Mouse (Mus musculus) heart, postnatal 0 days (tissue): ENCODE results near the gene Rab39. TPM values are rescaled to one million over a fixed set of nuclear protein-coding genes. Genes with fewer than 3 reads are reported as not detected.
A peak's percentile ranks its signal among the peaks of the same experiment; 100 is the strongest.

Experiments used
- ATAC-seq: fragments of 200-750 bp; cut with Nextera tagmentation; 2 replicates; pipeline ENCODE4 v1.8.0; 2017; ENCODE audit warnings: low read depth, moderate number of reproducible peaks, moderate library complexity; ENCODE audit not compliant: insufficient read depth
- DNase-seq: peaks from one replicate; pipeline ENCODE4 v3.0.0-alpha.2; 2016; ENCODE audit warnings: low spot score
- H3K27ac ChIP-seq: fragments of 300-500 bp; sonication (generic); 2 replicates; pipeline ENCODE4 v1.5.1; 2014; ENCODE audit warnings: low read depth, mild to moderate bottlenecking
- H3K27me3 ChIP-seq: fragments of 300-500 bp; sonication (generic); 2 replicates; pipeline ENCODE4 v1.6.1; 2014; ENCODE audit warnings: low read length, mixed read lengths; ENCODE audit not compliant: control insufficient read depth, insufficient read depth
- H3K36me3 ChIP-seq: fragments of 300-500 bp; sonication (generic); replicated peaks from 2 replicates; pipeline ENCODE4 v1.6.1; 2014; ENCODE audit warnings: low read length, mixed read lengths; ENCODE audit not compliant: control insufficient read depth, insufficient read depth
- H3K4me1 ChIP-seq: fragments of 300-500 bp; sonication (generic); 2 replicates; pipeline ENCODE4 v1.6.1; 2014; ENCODE audit warnings: antibody characterized with exemption; ENCODE audit not compliant: control insufficient read depth, insufficient read depth
- H3K4me2 ChIP-seq: fragments of 300-500 bp; sonication (generic); 2 replicates; pipeline ENCODE4 v1.6.1; 2014; ENCODE audit warnings: low read depth, mild to moderate bottlenecking, low read length, moderate library complexity
- H3K4me3 ChIP-seq: fragments of 300-500 bp; sonication (generic); 2 replicates; pipeline ENCODE4 v1.5.1; 2014; ENCODE audit warnings: low read depth, low read length
- H3K9ac ChIP-seq: fragments of 300-500 bp; sonication (generic); replicated peaks from 2 replicates; pipeline ENCODE4 v1.6.1; 2014; ENCODE audit warnings: low read depth, low read length, mixed read lengths
- H3K9me3 ChIP-seq: fragments of 300-500 bp; sonication (generic); replicated peaks from 2 replicates; pipeline ENCODE4 v1.6.1; 2016; ENCODE audit warnings: low read length; ENCODE audit not compliant: control insufficient read depth
- CTCF ChIP-seq: IDR thresholded peaks from 2 replicates; pipeline ENCODE4 v1.5.1; 2016; ENCODE audit warnings: antibody characterized with exemption, control low read depth, low read depth
- EP300 ChIP-seq: IDR thresholded peaks from 2 replicates; pipeline ENCODE4 v1.6.1; 2016; ENCODE audit warnings: antibody characterized with exemption, low read depth
- WGBS: fragments of 180-500 bp; shearing (Covaris S2); extraction: QIAGEN DNeasy Blood & Tissue Kit; methylation state at CpG from one replicate; pipeline ENCODE4 v1.1.7; 2014; 5-methylcytosine and 5-hydroxymethylcytosine counted together
- polyA plus RNA-seq: library from polyadenylated mRNA; unstranded; fragments of >200 nt; fragmentation: Nextera tagmentation; extraction: Ambion mirVana; gene quantifications from 2 replicates; pipeline ENCODE4 v1.2.1, GENCODE M21; 2015
- total RNA-seq: library from RNA; depleted of rRNA; stranded (reverse); fragments of >200 nt; gene quantifications from 2 replicates; pipeline ENCODE4 v1.2.3, GENCODE M21; 2014; ENCODE audit warnings: low replicate concordance; rRNA removed

The Rab39 gene
- total and polyA plus RNA-seq, 2 experiments from 2014 or later, result 0.05 TPM; not detected in 1

- Histone ChIP-seq H3K4me2 (peak overlapping the region; percentile 74), H3K9me3 (no peaks in the 10 kb centered on the region), H3K9ac (peak overlapping the region; percentile 94), H3K4me1 (peaks cover 13% of the 10 kb centered on the region; the same call in 1 of the 2 replicates), H3K4me3 (peak overlapping the region; percentile 91), H3K36me3 (0 out of 2 replicates have a peak, but pooled peaks cover 8% of the 10 kb centered on the region), H3K27me3 (no peaks in the 10 kb centered on the region), H3K27ac (peak overlapping the region; percentile 98)
- TF ChIP-seq EP300, result peak; percentile 89; the same call in 1 of the 2 replicates
- TF ChIP-seq CTCF, result peak; percentile 80
- DNase-seq (peak; percentile 84), ATAC-seq (peak; percentile 98)
- under 1% methylated on average over 72 of the region's 74 CpGs for WGBS
Measured at GRCm38 (mm10) chr9:53667020-53667669, 38.9 kb downstream of the Rab39 start.

- no peak for TF ChIP-seq EP300
- no peak for TF ChIP-seq CTCF
- no peak for DNase-seq
- H3K9me3 ChIP-seq, result no peaks in the 10 kb centered on the region
- ATAC-seq, result peak; percentile 9
- no peaks in the 10 kb centered on the region for H3K27me3 ChIP-seq
- peak overlapping the region; percentile 74 for H3K4me2 ChIP-seq
- WGBS, result 0% methylated on average over 28 of the region's 28 CpGs
- H3K4me1 ChIP-seq, result peaks cover 13% of the 10 kb centered on the region; the same call in 1 of the 2 replicates
- 0 out of 2 replicates have a peak, but pooled peaks cover 8% of the 10 kb centered on the region for H3K36me3 ChIP-seq
- peak overlapping the region; percentile 98 for H3K27ac ChIP-seq
- peak overlapping the region; percentile 91 for H3K4me3 ChIP-seq
- peak overlapping the region; percentile 94 for H3K9ac ChIP-seq
Measured at GRCm38 (mm10) chr9:53666665-53667019, 39.4 kb downstream of the Rab39 start.

GRCm38 (mm10) chr9:53665428-53665827, 40.6 kb downstream of the Rab39 start:
- TF ChIP-seq CTCF (no peak), EP300 (no peak)
- Histone ChIP-seq H3K9me3 (no peaks in the 10 kb centered on the region), H3K36me3 (0 out of 2 replicates have a peak, but pooled peaks cover 8% of the 10 kb centered on the region), H3K9ac (no peak overlapping the region), H3K27ac (no peak overlapping the region), H3K4me3 (no peak overlapping the region), H3K4me1 (peaks cover 13% of the 10 kb centered on the region; the same call in 1 of the 2 replicates), H3K27me3 (no peaks in the 10 kb centered on the region), H3K4me2 (no peak overlapping the region)
- DNase-seq (no peak), ATAC-seq (no peak)

GRCm38 (mm10) chr9:53664819-53665218, 41.2 kb downstream of the Rab39 start:
- Histone ChIP-seq H3K4me3 (no peak overlapping the region), H3K9me3 (no peaks in the 10 kb centered on the region), H3K27ac (no peak overlapping the region), H3K4me2 (no peak overlapping the region), H3K4me1 (peaks cover 13% of the 10 kb centered on the region; the same call in 1 of the 2 replicates), H3K9ac (no peak overlapping the region), H3K27me3 (no peaks in the 10 kb centered on the region), H3K36me3 (0 out of 2 replicates have a peak, but pooled peaks cover 8% of the 10 kb centered on the region)
- no peak for TF ChIP-seq CTCF
- TF ChIP-seq EP300, result no peak
- ATAC-seq (no peak), DNase-seq (no peak)
- 77% methylated on average over 2 of the region's 2 CpGs for WGBS

- Histone ChIP-seq H3K36me3 (peaks cover 70% of the 10 kb centered on the region), H3K4me3 (no peak overlapping the region), H3K27ac (no peak overlapping the region), H3K4me2 (no peak overlapping the region), H3K9me3 (no peaks in the 10 kb centered on the region), H3K27me3 (no peaks in the 10 kb centered on the region), H3K4me1 (no peaks in the 10 kb centered on the region), H3K9ac (no peak overlapping the region)
- DNase-seq, result no peak
- TF ChIP-seq CTCF (no peak), EP300 (no peak)
- 93% methylated on average over 6 of the region's 6 CpGs for WGBS
- ATAC-seq, result no peak
Measured at GRCm38 (mm10) chr9:53634796-53635195, 71.2 kb downstream of the Rab39 start.

Other genes starting within 250 kb of the Rab39 start
- gene Atm, start 169.5 kb downstream of the Rab39 start, total RNA-seq, result 2.9 and 5.3 TPM in 2 replicates
- 2.6 and 3.9 TPM in 2 replicates for gene Atm, start 169.5 kb downstream of the Rab39 start, polyA plus RNA-seq
- gene Npat, start 169.2 kb downstream of the Rab39 start, total RNA-seq, result 5.6 and 7.5 TPM in 2 replicates
- 5.7 TPM in 2 replicates for gene Npat, start 169.2 kb downstream of the Rab39 start, polyA plus RNA-seq
- gene Acat1, start 95.8 kb downstream of the Rab39 start, total RNA-seq, result 197 and 208 TPM in 2 replicates
- 334 and 336 TPM in 2 replicates for gene Acat1, start 95.8 kb downstream of the Rab39 start, polyA plus RNA-seq
- 26.9 and 34.8 TPM in 2 replicates for gene Cul5, start 36.2 kb downstream of the Rab39 start, total RNA-seq
- gene Cul5, start 36.2 kb downstream of the Rab39 start, polyA plus RNA-seq, result 25.9 and 29.7 TPM in 2 replicates
- 0.39 TPM in 1 of 2 replicates, not detected in the other for gene Slc35f2, start 65.3 kb upstream of the Rab39 start, total RNA-seq
- gene Slc35f2, start 65.3 kb upstream of the Rab39 start, polyA plus RNA-seq, result 0.10 and 0.16 TPM in 2 replicates
- 80.1 and 118 TPM in 2 replicates for gene Sln, start 143.9 kb upstream of the Rab39 start, total RNA-seq
- 339 and 434 TPM in 2 replicates for gene Sln, start 143.9 kb upstream of the Rab39 start, polyA plus RNA-seq